Mouse (Mus musculus): ENCODE results near the gene Pbx4. TPM values are rescaled to one million over a fixed set of nuclear protein-coding genes. Genes with fewer than 3 reads are reported as not detected.
A peak's percentile ranks its signal among the peaks of the same experiment; 100 is the strongest.

Gene Pbx4
- 36.4 and 39.0 TPM in 2 replicates for polyA plus RNA-seq (2016; fragmentation: Nextera tagmentation; extraction: Ambion mirVana)

GRCm38 (mm10) chr8:69832298-69832853 is at the start of gene Pbx4:
Gene Pbx4 (plus strand): TSS chr8:69832491.
- no peaks in the 10 kb centered on the region for H3K9me3 ChIP-seq (replicated peaks)
- ATAC-seq (ENCODE audit: low FRiP score), result peak; percentile 99
- under 1% methylated on average over 38 of the region's 38 CpGs for WGBS
- H3K36me3 ChIP-seq, result peaks cover 13% of the 10 kb centered on the region; the same call in 1 of the 2 replicates
- no peaks in the 10 kb centered on the region for H3K27me3 ChIP-seq
- peak within 1 kb of the TSS; percentile 84 for H3K9ac ChIP-seq
- peak within 1 kb of the TSS; percentile 91 for H3K27ac ChIP-seq
- H3K4me2 ChIP-seq (replicated peaks), result peak within 1 kb of the TSS; percentile 84
- peaks cover 21% of the 10 kb centered on the region for H3K4me1 ChIP-seq
- H3K4me3 ChIP-seq, result peak within 1 kb of the TSS; percentile 67

DNA sequence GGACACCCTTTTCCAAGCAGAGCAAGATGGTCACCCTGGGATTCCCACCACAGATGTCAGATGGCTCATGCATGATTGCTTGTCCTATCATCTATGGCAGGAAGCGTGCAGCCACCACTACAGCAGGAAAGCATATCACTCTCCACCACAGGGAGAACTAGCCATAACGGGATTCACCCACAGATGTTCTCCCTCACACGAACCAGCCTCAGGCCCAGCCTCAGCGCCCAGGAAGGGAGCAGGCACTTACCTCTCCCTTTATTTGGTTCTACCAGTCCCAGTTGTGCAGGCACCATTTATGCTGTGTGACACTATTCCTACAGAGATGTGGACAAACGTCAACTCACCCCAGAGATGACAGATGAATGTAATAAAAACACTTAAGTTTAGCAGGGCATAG is 43.2 kb upstream of the Pbx4 start:
- Histone ChIP-seq H3K36me3 (peaks cover 6% of the 10 kb centered on the region), H3K9me3 (replicated peaks) (no peaks in the 10 kb centered on the region), H3K4me2 (replicated peaks) (no peak overlapping the region), H3K9ac (no peak overlapping the region), H3K27me3 (no peaks in the 10 kb centered on the region), H3K4me3 (no peak overlapping the region), H3K27ac (no peak overlapping the region), H3K4me1 (peaks cover 22% of the 10 kb centered on the region)
- ATAC-seq (ENCODE audit: low FRiP score), result no peak
- 92% methylated on average over 5 of the region's 5 CpGs for WGBS

DNA sequence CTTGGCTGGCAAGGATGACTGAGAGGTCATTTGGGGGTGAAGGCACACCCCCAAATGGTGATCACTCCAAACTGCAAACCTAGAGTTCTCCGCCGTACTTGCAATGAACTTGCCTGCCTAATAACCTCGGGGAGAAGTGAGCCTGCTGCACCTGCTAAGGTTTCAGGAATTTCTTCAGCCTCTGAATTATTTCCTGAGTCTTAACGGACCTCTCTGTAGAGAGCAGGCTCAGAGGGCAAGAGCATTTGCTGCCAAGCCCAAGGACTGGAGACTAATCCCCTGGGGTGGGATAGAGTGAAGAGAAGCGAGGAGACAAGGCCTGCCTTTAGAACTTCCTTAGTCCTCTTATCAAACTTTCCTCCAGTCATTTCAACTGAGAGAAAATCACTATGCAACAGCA is 42.6 kb upstream of the Pbx4 start:
- Histone ChIP-seq H3K4me2 (replicated peaks) (peak overlapping the region; percentile 86; the same call in 1 of the 2 replicates), H3K36me3 (peaks cover 12% of the 10 kb centered on the region), H3K27me3 (no peaks in the 10 kb centered on the region), H3K4me1 (peaks cover 22% of the 10 kb centered on the region), H3K9me3 (replicated peaks) (no peaks in the 10 kb centered on the region), H3K4me3 (no peak overlapping the region), H3K27ac (no peak overlapping the region), H3K9ac (no peak overlapping the region)
- 81% methylated on average over 5 of the region's 5 CpGs for WGBS
- ATAC-seq (ENCODE audit: low FRiP score), result no peak

DNA sequence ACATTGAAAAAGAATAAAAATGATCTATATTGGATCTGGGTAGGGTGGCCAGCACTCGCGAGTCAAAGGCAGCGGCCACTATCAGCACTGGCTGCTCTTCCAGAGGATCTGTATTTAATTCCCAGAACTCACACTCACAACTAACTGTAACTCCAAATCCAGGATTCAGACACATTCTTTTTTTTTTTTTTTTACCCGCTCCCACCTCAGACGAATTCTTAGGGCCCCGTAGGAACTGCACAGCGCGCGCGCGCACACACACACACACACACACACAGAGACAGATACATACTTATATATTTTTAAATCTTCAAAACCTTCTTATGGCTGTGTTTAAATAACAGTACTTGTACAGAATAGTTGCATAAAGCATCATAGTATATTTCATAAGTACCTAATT is 41.9 kb upstream of the Pbx4 start:
- Histone ChIP-seq H3K9me3 (replicated peaks) (no peaks in the 10 kb centered on the region), H3K27ac (peak overlapping the region; percentile 81; the same call in 1 of the 2 replicates), H3K36me3 (peaks cover 19% of the 10 kb centered on the region), H3K9ac (peak overlapping the region; percentile 98), H3K4me1 (peaks cover 22% of the 10 kb centered on the region), H3K27me3 (no peaks in the 10 kb centered on the region), H3K4me2 (replicated peaks) (peak overlapping the region; percentile 86), H3K4me3 (peak overlapping the region; percentile 98)
- peak; percentile 42; the same call in 1 of the 2 replicates for ATAC-seq (ENCODE audit: low FRiP score)
- WGBS, result 42% methylated on average over 11 of the region's 11 CpGs

DNA sequence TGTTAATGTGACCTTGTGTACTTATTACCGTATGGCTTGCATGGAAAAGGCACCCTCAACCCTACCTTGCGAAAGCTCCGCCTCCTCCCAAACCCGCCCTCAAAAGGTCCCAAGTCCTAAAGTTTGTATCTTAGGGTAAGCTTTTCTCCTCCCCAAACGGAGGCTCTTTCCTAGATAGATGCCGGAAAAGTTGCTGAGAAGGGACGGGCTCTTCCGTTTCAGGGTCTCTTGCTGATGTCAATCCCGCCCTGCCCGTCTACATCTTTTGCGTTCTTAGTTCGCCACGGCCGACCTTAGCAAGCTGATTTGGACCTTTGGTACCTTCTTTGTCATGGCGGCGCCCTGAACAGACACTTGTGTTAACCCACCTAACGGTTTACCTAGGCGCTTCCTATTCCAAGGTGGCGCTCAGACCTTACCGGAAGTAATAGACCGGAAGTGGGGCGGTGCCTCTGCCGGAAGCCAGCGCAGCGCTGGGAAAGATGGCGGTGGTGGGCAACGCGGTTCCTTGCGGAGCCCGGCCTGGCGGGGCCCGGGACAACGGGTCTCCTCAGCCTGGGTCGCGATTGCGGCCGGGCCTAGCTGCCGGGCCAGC is 41.4 kb upstream of the Pbx4 start, which contains the start of the genes Atp13a1 and Zfp866:
Atp13a1 (plus strand) TSS at position 391 of the 595 bp plus-strand sequence.
Zfp866 (minus strand) TSS at position 406 of the 595 bp plus-strand sequence.
- H3K9me3 ChIP-seq (replicated peaks), result no peaks in the 10 kb centered on the region
- H3K36me3 ChIP-seq, result peaks cover 24% of the 10 kb centered on the region
- peak; percentile 93 for ATAC-seq (ENCODE audit: low FRiP score)
- no peaks in the 10 kb centered on the region for H3K27me3 ChIP-seq
- H3K4me3 ChIP-seq, result peak within 1 kb of the TSS; percentile 98
- peak within 1 kb of the TSS; percentile 81 for H3K27ac ChIP-seq
- H3K9ac ChIP-seq, result peak within 1 kb of the TSS; percentile 98
- H3K4me2 ChIP-seq (replicated peaks), result peak within 1 kb of the TSS; percentile 86
- WGBS, result under 1% methylated on average over 37 of the region's 38 CpGs
- H3K4me1 ChIP-seq, result peaks cover 22% of the 10 kb centered on the region

GRCm38 (mm10) chr8:69791415-69792068 is 40.7 kb upstream of the Pbx4 start:
- peaks cover 22% of the 10 kb centered on the region for H3K4me1 ChIP-seq
- peak overlapping the region; percentile 98 for H3K4me3 ChIP-seq
- peak overlapping the region; percentile 98 for H3K9ac ChIP-seq
- H3K9me3 ChIP-seq (replicated peaks), result no peaks in the 10 kb centered on the region
- H3K27ac ChIP-seq, result peak overlapping the region; percentile 81
- peak overlapping the region; percentile 86 for H3K4me2 ChIP-seq (replicated peaks)
- peak; percentile 75 for ATAC-seq (ENCODE audit: low FRiP score)
- H3K27me3 ChIP-seq, result no peaks in the 10 kb centered on the region
- H3K36me3 ChIP-seq, result peaks cover 31% of the 10 kb centered on the region
- WGBS, result 1% methylated on average over 48 of the region's 48 CpGs

DNA sequence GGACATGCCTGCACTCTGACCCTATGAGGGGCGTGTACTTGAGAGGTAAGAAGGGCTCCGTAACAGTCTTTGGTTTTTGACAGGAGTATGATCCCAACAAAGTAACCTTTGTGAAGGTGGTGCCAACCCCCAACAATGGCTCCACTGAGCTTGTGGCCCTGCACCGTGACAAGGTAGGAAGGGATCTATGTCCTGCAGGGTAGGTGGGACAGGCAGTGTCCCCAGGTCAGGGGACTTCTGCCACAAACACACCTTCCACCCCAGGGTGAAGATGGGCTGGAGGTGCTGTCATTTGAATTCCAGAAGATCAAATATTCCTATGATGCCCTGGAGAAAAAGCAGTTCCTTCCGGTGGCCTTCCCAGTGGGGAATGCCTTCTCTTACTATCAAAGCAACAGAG is 38.6 kb upstream of the Pbx4 start:
- no peak for ATAC-seq (ENCODE audit: low FRiP score)
- WGBS, result 88% methylated on average over 4 of the region's 4 CpGs
- no peaks in the 10 kb centered on the region for H3K27me3 ChIP-seq
- H3K4me2 ChIP-seq (replicated peaks), result no peak overlapping the region
- no peak overlapping the region for H3K4me3 ChIP-seq
- H3K36me3 ChIP-seq, result peaks cover 52% of the 10 kb centered on the region
- no peak overlapping the region for H3K27ac ChIP-seq
- peaks cover 22% of the 10 kb centered on the region for H3K4me1 ChIP-seq
- no peak overlapping the region for H3K9ac ChIP-seq
- H3K9me3 ChIP-seq (replicated peaks), result no peaks in the 10 kb centered on the region

DNA sequence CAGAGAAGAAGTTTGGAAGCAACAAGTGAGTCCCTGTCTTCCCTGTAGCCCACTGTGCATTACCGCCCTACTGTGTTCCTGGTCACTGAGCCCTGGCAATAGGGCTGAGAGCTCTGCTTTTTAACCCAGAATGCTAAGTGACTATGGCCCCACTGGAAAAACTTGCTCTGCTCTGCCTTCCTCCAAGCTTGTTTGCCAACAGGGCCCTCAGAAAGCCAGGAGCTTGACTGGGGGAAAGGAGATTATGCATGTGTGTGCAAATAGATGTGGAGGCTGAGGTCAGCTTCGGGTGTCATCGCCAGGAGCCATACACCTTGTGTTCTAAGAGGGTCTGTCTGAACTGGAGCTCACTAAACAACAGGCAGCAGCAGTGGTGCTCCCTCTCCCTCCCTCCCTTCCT is 38.2 kb upstream of the Pbx4 start:
- no peaks in the 10 kb centered on the region for H3K27me3 ChIP-seq
- no peak overlapping the region for H3K9ac ChIP-seq
- H3K4me3 ChIP-seq, result no peak overlapping the region
- no peak overlapping the region for H3K4me2 ChIP-seq (replicated peaks)
- no peak for ATAC-seq (ENCODE audit: low FRiP score)
- 97% methylated on average over 3 of the region's 3 CpGs for WGBS
- H3K4me1 ChIP-seq, result peaks cover 22% of the 10 kb centered on the region
- H3K36me3 ChIP-seq, result peaks cover 56% of the 10 kb centered on the region
- no peaks in the 10 kb centered on the region for H3K9me3 ChIP-seq (replicated peaks)
- H3K27ac ChIP-seq, result no peak overlapping the region

DNA sequence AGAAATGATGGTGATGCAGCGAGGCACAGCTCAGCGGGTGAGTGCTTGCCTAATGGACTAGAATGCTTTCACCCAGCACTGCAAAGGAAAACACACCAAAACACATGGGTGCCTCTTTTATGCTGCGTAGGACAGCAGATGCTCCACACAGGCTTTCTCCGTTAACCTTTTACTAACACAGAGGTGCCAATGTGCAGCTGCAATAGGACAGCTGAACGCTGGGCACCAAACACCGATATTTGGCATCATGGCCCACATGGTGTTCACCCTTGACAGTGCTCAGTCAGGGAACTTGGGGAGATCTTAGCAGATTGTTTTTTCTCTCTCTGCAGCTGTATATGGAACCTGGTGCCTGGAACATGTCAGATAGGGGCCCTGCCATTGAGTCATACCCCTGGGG is 37.4 kb upstream of the Pbx4 start:
- no peak overlapping the region for H3K9ac ChIP-seq
- no peak overlapping the region for H3K4me2 ChIP-seq (replicated peaks)
- H3K4me3 ChIP-seq, result no peak overlapping the region
- 97% methylated on average over 6 of the region's 6 CpGs for WGBS
- H3K36me3 ChIP-seq, result peaks cover 64% of the 10 kb centered on the region
- H3K27me3 ChIP-seq, result no peaks in the 10 kb centered on the region
- no peak for ATAC-seq (ENCODE audit: low FRiP score)
- peaks cover 19% of the 10 kb centered on the region for H3K4me1 ChIP-seq
- H3K27ac ChIP-seq, result no peak overlapping the region
- no peaks in the 10 kb centered on the region for H3K9me3 ChIP-seq (replicated peaks)

DNA sequence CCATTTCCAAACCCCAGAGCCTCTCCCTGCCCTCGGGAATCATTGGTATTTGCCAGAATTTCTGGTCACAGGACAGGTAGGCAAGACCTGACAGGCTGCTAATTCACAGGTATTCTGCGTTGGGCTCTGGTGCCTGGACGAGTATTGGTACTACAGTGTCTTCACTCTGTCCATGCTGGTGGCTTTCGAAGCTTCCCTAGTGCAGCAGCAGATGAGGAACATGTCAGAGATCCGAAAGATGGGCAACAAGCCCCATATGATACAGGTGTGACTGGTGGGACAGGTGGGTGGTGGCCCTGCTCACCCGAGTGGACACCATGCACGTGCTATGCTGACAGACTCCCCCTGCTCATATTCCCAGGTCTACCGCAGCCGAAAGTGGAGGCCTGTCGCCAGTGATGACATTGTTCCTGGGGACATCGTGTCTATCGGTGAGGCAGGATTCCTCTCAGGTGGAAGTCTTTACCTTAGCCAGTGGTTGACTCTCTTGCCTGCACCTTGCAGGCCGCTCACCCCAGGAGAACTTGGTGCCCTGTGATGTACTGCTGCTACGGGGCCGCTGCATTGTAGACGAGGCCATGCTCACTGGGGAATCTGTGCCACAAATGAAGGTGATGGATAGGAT is 35.5 kb upstream of the Pbx4 start:
- H3K9me3 ChIP-seq (replicated peaks), result no peaks in the 10 kb centered on the region
- H3K36me3 ChIP-seq, result peaks cover 81% of the 10 kb centered on the region
- ATAC-seq (ENCODE audit: low FRiP score), result no peak
- 97% methylated on average over 16 of the region's 16 CpGs for WGBS
- H3K4me2 ChIP-seq (replicated peaks), result no peak overlapping the region
- H3K4me3 ChIP-seq, result no peak overlapping the region
- H3K9ac ChIP-seq, result no peak overlapping the region
- peaks cover 12% of the 10 kb centered on the region for H3K4me1 ChIP-seq
- H3K27ac ChIP-seq, result no peak overlapping the region
- H3K27me3 ChIP-seq, result no peaks in the 10 kb centered on the region

DNA sequence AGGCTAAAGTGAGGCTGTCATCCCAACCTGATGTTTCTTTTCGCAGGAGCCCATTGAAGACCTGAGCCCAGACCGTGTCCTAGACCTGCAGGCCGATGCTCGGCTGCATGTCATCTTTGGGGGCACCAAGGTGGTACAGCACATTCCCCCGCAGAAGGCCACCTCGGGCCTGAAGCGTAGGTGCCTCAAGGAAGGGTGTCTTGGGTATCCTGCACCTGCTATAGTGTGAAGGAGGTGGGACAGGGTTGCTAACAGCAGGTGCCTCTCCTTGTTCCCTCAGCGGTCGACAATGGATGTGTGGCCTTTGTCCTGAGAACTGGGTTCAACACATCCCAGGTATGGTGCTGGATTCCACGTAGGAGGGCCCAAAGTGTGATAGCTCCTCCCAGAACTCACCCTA is 34.6 kb upstream of the Pbx4 start:
- no peaks in the 10 kb centered on the region for H3K27me3 ChIP-seq
- no peak overlapping the region for H3K4me2 ChIP-seq (replicated peaks)
- H3K36me3 ChIP-seq, result peaks cover 90% of the 10 kb centered on the region
- H3K9me3 ChIP-seq (replicated peaks), result no peaks in the 10 kb centered on the region
- H3K9ac ChIP-seq, result no peak overlapping the region
- ATAC-seq (ENCODE audit: low FRiP score), result no peak
- WGBS, result 96% methylated on average over 10 of the region's 10 CpGs
- no peak overlapping the region for H3K4me3 ChIP-seq
- no peak overlapping the region for H3K27ac ChIP-seq
- H3K4me1 ChIP-seq, result peaks cover 3% of the 10 kb centered on the region

DNA sequence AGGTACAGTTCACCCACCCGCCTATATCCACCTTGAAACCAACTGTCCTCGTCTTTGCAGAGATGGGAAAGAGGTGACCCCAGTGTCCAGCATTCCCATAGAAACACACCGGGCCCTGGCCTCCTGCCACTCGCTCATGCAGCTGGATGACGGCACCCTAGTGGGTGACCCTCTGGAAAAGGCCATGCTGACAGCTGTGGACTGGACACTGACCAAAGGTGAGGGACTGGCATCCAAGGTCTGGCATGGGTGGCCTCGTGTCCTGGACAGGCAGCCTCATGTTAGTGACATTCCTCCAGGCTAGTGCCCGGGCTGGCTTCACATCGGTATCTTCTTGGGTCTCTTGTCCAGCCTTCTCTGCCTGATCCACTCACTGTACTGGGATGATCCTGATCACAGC is 33.0 kb upstream of the Pbx4 start:
- no peak overlapping the region for H3K27ac ChIP-seq
- no peaks in the 10 kb centered on the region for H3K27me3 ChIP-seq
- H3K4me2 ChIP-seq (replicated peaks), result no peak overlapping the region
- no peak overlapping the region for H3K9ac ChIP-seq
- no peaks in the 10 kb centered on the region for H3K9me3 ChIP-seq (replicated peaks)
- 93% methylated on average over 8 of the region's 8 CpGs for WGBS
- no peaks in the 10 kb centered on the region for H3K4me1 ChIP-seq
- ATAC-seq (ENCODE audit: low FRiP score), result no peak
- no peak overlapping the region for H3K4me3 ChIP-seq
- peaks cover 98% of the 10 kb centered on the region for H3K36me3 ChIP-seq
